Mouse (Mus musculus): Measurements from ENCODE around the gene Etnk1. TPM values are rescaled to one million over a fixed set of nuclear protein-coding genes. Genes with fewer than 3 reads are reported as not detected.

Etnk1 gene
- polyA plus RNA-seq, 1 experiment from 2014 or later: 43.8 TPM

DNA sequence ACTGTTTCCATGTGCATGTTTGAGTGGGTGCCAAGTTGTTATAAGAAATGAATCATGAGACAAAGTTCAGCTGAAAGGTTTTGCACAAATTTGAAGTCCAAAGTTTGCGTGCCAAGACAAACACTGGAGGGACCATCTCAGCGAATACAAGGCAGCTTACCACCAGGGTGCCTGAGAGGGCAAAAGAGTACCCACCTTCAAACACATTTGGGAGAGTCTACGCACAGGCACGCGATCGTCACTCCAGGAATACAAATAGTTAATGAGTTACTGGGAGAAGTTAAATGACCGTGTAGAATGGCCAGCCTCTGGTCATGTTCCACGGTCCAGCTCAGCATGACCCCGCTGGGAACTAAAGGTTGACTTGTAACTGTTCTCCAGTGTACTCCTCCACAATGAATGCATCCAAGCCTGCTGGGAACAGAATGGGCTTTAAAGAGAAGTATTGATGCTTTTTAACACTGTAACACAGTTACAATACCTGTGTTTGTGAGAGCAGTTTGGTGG is 14.6 kb upstream of the Etnk1 start:
- Histone ChIP-seq H3K9ac (no peak overlapping the region), H3K4me2 (no peak overlapping the region), H3K9me3 (no peaks in the 10 kb centered on the region), H3K36me3 (no peaks in the 10 kb centered on the region), H3K4me1 (replicated peaks) (peaks cover 6% of the 10 kb centered on the region; the same call in 1 of the 2 replicates), H3K27ac (replicated peaks) (no peak overlapping the region), H3K4me3 (no peak overlapping the region), H3K27me3 (no peaks in the 10 kb centered on the region)
- WGBS: 8% methylated on average over 9 of the region's 9 CpGs
- ATAC-seq (ENCODE audit: low FRiP score, low read depth): peak; percentile 56; the same call in 1 of the 2 replicates

DNA sequence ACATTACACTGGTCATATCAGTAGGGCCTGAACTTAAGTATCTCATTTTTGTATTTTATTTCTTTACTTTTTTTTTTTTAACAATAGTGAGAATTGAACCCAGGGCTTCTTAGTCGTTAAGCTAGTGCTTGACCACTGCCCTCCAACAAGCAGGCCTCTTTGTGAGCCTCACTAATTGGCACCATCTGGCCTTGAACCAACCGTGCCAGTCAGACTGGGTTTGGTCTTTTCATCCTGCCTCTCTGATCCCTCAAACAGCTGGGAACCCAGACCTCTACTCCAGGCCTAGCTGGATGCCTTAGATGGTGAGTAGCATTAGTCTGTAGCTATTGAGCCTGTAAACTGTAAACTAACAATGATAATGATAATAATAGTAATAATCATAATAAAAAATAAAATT is 13.9 kb upstream of the Etnk1 start:
- Histone ChIP-seq H3K4me1 (replicated peaks) (peaks cover 6% of the 10 kb centered on the region; the same call in 1 of the 2 replicates), H3K27me3 (no peaks in the 10 kb centered on the region), H3K9ac (no peak overlapping the region), H3K4me3 (no peak overlapping the region), H3K27ac (replicated peaks) (no peak overlapping the region), H3K36me3 (no peaks in the 10 kb centered on the region), H3K9me3 (no peaks in the 10 kb centered on the region), H3K4me2 (no peak overlapping the region)
- 23% methylated on average over 2 of the region's 2 CpGs for whole genome bisulfite sequencing
- ATAC-seq (ENCODE audit: low FRiP score, low read depth): no peak

GRCm38 (mm10) chr6:143153751-143154494 is 13.1 kb upstream of the Etnk1 start:
- H3K36me3 ChIP-seq: no peaks in the 10 kb centered on the region
- H3K4me1 ChIP-seq (replicated peaks): peaks cover 6% of the 10 kb centered on the region; the same call in 1 of the 2 replicates
- no peak overlapping the region for H3K4me3 ChIP-seq
- no peaks in the 10 kb centered on the region for H3K27me3 ChIP-seq
- no peak overlapping the region for H3K4me2 ChIP-seq
- WGBS: 68% methylated on average over 10 of the region's 10 CpGs
- ATAC-seq (ENCODE audit: low FRiP score, low read depth): no peak
- no peak overlapping the region for H3K9ac ChIP-seq
- H3K27ac ChIP-seq (replicated peaks): no peak overlapping the region
- no peaks in the 10 kb centered on the region for H3K9me3 ChIP-seq

- Histone ChIP-seq H3K4me2 (no peak overlapping the region), H3K4me1 (replicated peaks) (peaks cover 6% of the 10 kb centered on the region; the same call in 1 of the 2 replicates), H3K9me3 (no peaks in the 10 kb centered on the region), H3K4me3 (no peak overlapping the region), H3K36me3 (no peaks in the 10 kb centered on the region), H3K9ac (no peak overlapping the region), H3K27me3 (no peaks in the 10 kb centered on the region), H3K27ac (replicated peaks) (no peak overlapping the region)
- WGBS: 78% methylated on average over 13 of the region's 13 CpGs
- no peak for ATAC-seq (ENCODE audit: low FRiP score, low read depth)
Measured at GRCm38 (mm10) chr6:143154885-143155284, 12.1 kb upstream of the Etnk1 start.

- no peak for ATAC-seq (ENCODE audit: low FRiP score, low read depth)
- no peaks in the 10 kb centered on the region for H3K27me3 ChIP-seq
- 62% methylated on average over 1 of the region's 1 CpGs for WGBS
- no peak overlapping the region for H3K4me3 ChIP-seq
- H3K4me2 ChIP-seq: no peak overlapping the region
- no peak overlapping the region for H3K27ac ChIP-seq (replicated peaks)
- H3K36me3 ChIP-seq: no peaks in the 10 kb centered on the region
- peaks cover 6% of the 10 kb centered on the region; the same call in 1 of the 2 replicates for H3K4me1 ChIP-seq (replicated peaks)
- no peak overlapping the region for H3K9ac ChIP-seq
- H3K9me3 ChIP-seq: no peaks in the 10 kb centered on the region
Measured at GRCm38 (mm10) chr6:143155996-143156395, 11.0 kb upstream of the Etnk1 start.

- Histone ChIP-seq H3K27ac (replicated peaks) (no peak overlapping the region), H3K27me3 (no peaks in the 10 kb centered on the region), H3K4me3 (no peak overlapping the region), H3K9me3 (no peaks in the 10 kb centered on the region), H3K36me3 (no peaks in the 10 kb centered on the region), H3K4me1 (replicated peaks) (peaks cover 6% of the 10 kb centered on the region; the same call in 1 of the 2 replicates), H3K9ac (no peak overlapping the region), H3K4me2 (no peak overlapping the region)
- ATAC-seq (ENCODE audit: low FRiP score, low read depth): no peak
- WGBS: 90% methylated on average over 7 of the region's 7 CpGs
Measured at GRCm38 (mm10) chr6:143156684-143157083, 10.3 kb upstream of the Etnk1 start.

- Histone ChIP-seq H3K9me3 (no peaks in the 10 kb centered on the region), H3K4me2 (no peak overlapping the region), H3K27ac (replicated peaks) (no peak overlapping the region), H3K36me3 (no peaks in the 10 kb centered on the region), H3K4me3 (no peak overlapping the region), H3K27me3 (no peaks in the 10 kb centered on the region), H3K4me1 (replicated peaks) (peaks cover 4% of the 10 kb centered on the region; the same call in 1 of the 2 replicates), H3K9ac (no peak overlapping the region)
- ATAC-seq (ENCODE audit: low FRiP score, low read depth): no peak
- WGBS: 87% methylated on average over 8 of the region's 8 CpGs
Measured at GRCm38 (mm10) chr6:143157401-143157800, 9.6 kb upstream of the Etnk1 start.

DNA sequence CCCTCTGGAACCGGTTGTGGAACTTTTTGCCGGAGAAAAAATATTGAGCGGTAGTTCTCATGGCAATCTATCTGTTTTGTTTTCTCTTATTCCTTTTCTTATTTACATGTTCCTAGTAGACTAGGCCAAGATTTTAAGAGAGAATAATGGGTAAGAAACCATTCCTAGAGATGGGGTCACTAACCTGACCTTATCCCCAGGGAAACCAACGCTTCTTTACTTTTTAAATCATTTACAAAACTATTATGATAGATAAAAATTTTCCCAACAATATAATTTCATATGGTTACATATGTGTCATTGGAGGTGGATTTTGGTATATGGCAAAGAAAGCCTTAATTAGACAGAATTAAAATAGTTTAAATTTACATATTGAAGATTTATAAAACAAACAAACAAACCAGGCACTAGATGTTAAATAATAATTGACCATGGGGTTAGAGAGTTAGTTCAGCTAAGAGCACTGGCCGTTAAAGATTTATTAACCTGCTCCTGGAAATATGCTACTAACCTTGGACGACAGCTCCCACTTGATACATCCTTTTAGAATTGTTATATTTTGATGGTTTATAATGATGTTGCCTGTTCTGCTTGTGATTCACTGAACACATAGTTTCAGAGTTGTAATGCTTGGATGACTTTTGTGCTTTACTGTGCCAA is 6.3 kb upstream of the Etnk1 start:
- ATAC-seq (ENCODE audit: low FRiP score, low read depth): no peak
- H3K27ac ChIP-seq (replicated peaks): no peak overlapping the region
- H3K4me2 ChIP-seq: no peak overlapping the region
- no peak overlapping the region for H3K9ac ChIP-seq
- no peaks in the 10 kb centered on the region for H3K9me3 ChIP-seq
- H3K36me3 ChIP-seq: no peaks in the 10 kb centered on the region
- no peaks in the 10 kb centered on the region for H3K4me1 ChIP-seq (replicated peaks)
- no peaks in the 10 kb centered on the region for H3K27me3 ChIP-seq
- 92% methylated on average over 6 of the region's 6 CpGs for WGBS
- H3K4me3 ChIP-seq: no peak overlapping the region

DNA sequence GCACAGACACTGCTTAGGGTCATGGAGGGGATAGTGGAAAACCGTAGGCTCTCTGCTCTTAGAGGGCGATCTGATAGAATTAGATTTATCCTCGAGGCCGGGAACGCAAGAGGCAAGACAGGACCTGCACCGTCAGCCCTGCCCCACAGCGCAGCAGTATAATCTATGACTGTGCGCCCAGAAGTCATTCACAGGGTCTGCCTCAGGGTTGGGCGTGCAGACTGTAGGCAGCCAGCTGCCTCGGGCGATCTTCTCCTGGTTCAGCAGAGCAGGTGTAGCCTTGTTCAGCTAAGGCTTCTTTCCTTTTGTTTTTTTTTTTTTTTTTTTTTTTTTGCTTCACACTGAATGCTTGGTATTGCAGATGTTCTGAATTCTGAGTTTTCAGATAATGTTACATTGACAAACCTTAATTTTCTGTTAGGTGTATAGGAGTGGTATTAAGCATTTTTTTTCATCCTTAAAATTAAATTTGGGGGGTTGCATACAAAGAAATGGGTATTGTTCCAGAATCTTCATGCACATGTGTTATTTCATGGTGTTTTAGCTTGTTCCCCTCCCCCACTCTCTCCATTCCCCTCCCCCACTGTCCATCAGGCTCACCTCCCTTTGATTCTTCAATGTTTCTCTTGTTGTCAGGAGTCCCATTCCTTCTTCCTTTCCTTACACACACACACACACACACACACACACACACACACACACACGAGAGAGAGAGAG is 4.7 kb upstream of the Etnk1 start:
- Histone ChIP-seq H3K36me3 (no peaks in the 10 kb centered on the region), H3K27me3 (no peaks in the 10 kb centered on the region), H3K4me3 (no peak overlapping the region), H3K9me3 (no peaks in the 10 kb centered on the region), H3K9ac (0 out of 2 replicates have a peak overlapping the region, but pooled peaks have one; percentile 13), H3K4me2 (peak overlapping the region; percentile 33), H3K4me1 (replicated peaks) (no peaks in the 10 kb centered on the region; the same call in 1 of the 2 replicates), H3K27ac (replicated peaks) (no peak overlapping the region)
- 43% methylated on average over 11 of the region's 12 CpGs for WGBS
- ATAC-seq (ENCODE audit: low FRiP score, low read depth): no peak

DNA sequence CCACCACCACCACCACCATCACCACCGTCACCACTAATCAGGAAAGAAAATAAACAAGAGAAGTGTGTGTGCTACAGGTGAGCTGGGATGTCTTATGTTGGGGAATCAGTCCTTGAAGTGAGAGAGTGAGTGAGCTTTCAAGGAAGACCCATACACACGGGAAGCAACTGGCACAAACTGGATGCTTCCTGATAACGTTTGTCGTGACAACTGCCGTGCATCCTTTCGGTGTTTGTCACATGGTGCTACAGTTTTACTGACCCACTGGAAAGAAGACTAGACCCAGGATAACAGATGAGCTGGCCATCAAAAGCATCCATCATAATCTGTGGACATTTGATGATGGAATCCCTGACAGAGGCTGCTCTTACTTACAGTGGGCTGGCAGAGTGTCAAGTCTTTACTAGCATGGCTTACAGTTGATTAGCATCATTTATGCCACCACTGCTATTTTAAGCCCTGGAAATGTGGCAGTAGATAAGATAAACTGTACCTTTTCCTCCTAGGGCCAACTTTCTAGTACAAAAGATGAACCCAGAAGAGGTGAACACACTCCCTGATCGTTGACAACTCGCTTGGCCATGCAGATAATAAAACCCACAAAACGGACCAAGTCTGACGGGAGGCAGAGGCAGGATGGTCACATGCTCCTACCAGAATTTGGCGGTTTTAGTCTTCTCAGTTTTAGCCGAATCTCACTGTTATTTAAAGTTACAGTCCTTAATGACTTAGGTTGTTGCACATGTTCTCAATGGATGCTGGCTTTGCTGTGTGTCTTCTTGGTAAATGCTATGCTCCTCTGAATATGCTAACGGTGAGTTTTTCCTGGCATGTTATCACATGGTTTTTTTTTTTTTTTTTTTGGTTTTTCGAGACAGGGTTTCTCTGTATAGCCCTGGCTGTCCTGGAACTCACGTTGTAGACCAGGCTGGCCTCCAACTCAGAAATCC is 2.8 kb upstream of the Etnk1 start:
- Histone ChIP-seq H3K9me3 (no peaks in the 10 kb centered on the region), H3K9ac (no peak overlapping the region), H3K27me3 (no peaks in the 10 kb centered on the region), H3K4me3 (no peak overlapping the region), H3K27ac (replicated peaks) (no peak overlapping the region), H3K36me3 (no peaks in the 10 kb centered on the region), H3K4me2 (no peak overlapping the region), H3K4me1 (replicated peaks) (peaks cover 13% of the 10 kb centered on the region)
- no peak for ATAC-seq (ENCODE audit: low FRiP score, low read depth)
- 91% methylated on average over 15 of the region's 15 CpGs for WGBS

GRCm38 (mm10) chr6:143164906-143165255 is 2.1 kb upstream of the Etnk1 start:
- H3K27ac ChIP-seq (replicated peaks): no peak overlapping the region
- H3K4me3 ChIP-seq: no peak overlapping the region
- no peak for ATAC-seq (ENCODE audit: low FRiP score, low read depth)
- no peaks in the 10 kb centered on the region for H3K9me3 ChIP-seq
- H3K4me1 ChIP-seq (replicated peaks): peaks cover 20% of the 10 kb centered on the region
- H3K27me3 ChIP-seq: no peaks in the 10 kb centered on the region
- H3K9ac ChIP-seq: no peak overlapping the region
- WGBS: 88% methylated on average over 8 of the region's 8 CpGs
- H3K4me2 ChIP-seq: no peak overlapping the region
- H3K36me3 ChIP-seq: no peaks in the 10 kb centered on the region
